Mouse (Mus musculus) regulatory T cell (primary cell): ENCODE measurements around the gene Itgae.

Experiments used
- in situ Hi-C: fragments of 300-600 bp; cut with MboI, MseI; formaldehyde crosslinking; loops from one replicate; pipeline ENCODE4 v1.15.1; 2025; ENCODE audit warnings: high pct_unique_total_duplicates

Itgae gene

GRCm38 (mm10) chr11:73090283-73090682, at the start of gene Itgae:
Gene Itgae (plus strand): TSS chr11:73090583.
- in situ Hi-C loops: no loop called here

- in situ Hi-C loops: no loop called here
These were observed 46.1 kb upstream of the Itgae start for GRCm38 (mm10) chr11:73044229-73044755.

GRCm38 (mm10) chr11:73044789-73045188, 45.6 kb upstream of the Itgae start:
- in situ Hi-C loops: no loop called here

GRCm38 (mm10) chr11:73047542-73047996, 42.8 kb upstream of the Itgae start, which contains the start of gene Ncbp3:
Gene Ncbp3 (plus strand): TSS chr11:73047783.
- in situ Hi-C loops: no loop called here

GRCm38 (mm10) chr11:73048030-73048876, 42.1 kb upstream of the Itgae start:
- in situ Hi-C loops: no loop called here

GRCm38 (mm10) chr11:73049335-73049734, 41.0 kb upstream of the Itgae start:
- in situ Hi-C loops: no loop called here

GRCm38 (mm10) chr11:73052795-73053194, 37.6 kb upstream of the Itgae start:
- in situ Hi-C loops: no loop called here

GRCm38 (mm10) chr11:73057701-73058100, 32.7 kb upstream of the Itgae start:
- in situ Hi-C loops: no loop called here

- in situ Hi-C loops: no loop called here
These were observed 30.8 kb upstream of the Itgae start for GRCm38 (mm10) chr11:73059630-73060029.

- in situ Hi-C loops: no loop called here
These were observed 29.0 kb upstream of the Itgae start for GRCm38 (mm10) chr11:73061413-73061812.

GRCm38 (mm10) chr11:73071839-73072238, 18.5 kb upstream of the Itgae start:
- in situ Hi-C loops: loop anchor here (5.0 kb wide), 1 partner anchor 40 kb away; no protein-coding TSS in a partner anchor

GRCm38 (mm10) chr11:73076295-73076694, 14.1 kb upstream of the Itgae start:
- in situ Hi-C loops: no loop called here

GRCm38 (mm10) chr11:73076733-73077132, 13.7 kb upstream of the Itgae start:
- in situ Hi-C loops: no loop called here

GRCm38 (mm10) chr11:73077211-73077720, 13.1 kb upstream of the Itgae start:
- in situ Hi-C loops: no loop called here

- in situ Hi-C loops: no loop called here
These were observed 11.8 kb upstream of the Itgae start for GRCm38 (mm10) chr11:73078615-73079014.

- in situ Hi-C loops: no loop called here
These were observed 10.1 kb upstream of the Itgae start for GRCm38 (mm10) chr11:73080306-73080705.

- in situ Hi-C loops: no loop called here
These were observed 6.1 kb upstream of the Itgae start for GRCm38 (mm10) chr11:73084303-73084702.

- in situ Hi-C loops: no loop called here
These were observed 5.6 kb upstream of the Itgae start for GRCm38 (mm10) chr11:73084804-73085231.

GRCm38 (mm10) chr11:73085391-73085790, 5.0 kb upstream of the Itgae start:
- in situ Hi-C loops: no loop called here

- in situ Hi-C loops: no loop called here
These were observed 2.5 kb upstream of the Itgae start for GRCm38 (mm10) chr11:73087700-73088480.

- in situ Hi-C loops: no loop called here
These were observed 443 bp downstream of the Itgae start for GRCm38 (mm10) chr11:73090826-73091225.

GRCm38 (mm10) chr11:73092057-73092456, 1.7 kb downstream of the Itgae start:
- in situ Hi-C loops: no loop called here
